ENCODE assay signal across 13 mouse cellular contexts in genomic region chr2:68434576-68434975, GRCm38 (mm10). TPM values are rescaled to one million over a fixed set of nuclear protein-coding genes. Genes with fewer than 3 reads are reported as not detected.
DNase-seq lines count a peak whose midpoint lies in the region; ATAC-seq and TF ChIP-seq lines count a peak whose summit lies in the region.
"Had no signal": no experiment of that assay in that cellular context is flagged by ENCODE, and none has a peak within 500 bp of the region (broad histone marks: within the 10 kb centered on the region; RNA-seq: fewer than 3 reads in every experiment).

No protein-coding gene starts in this region.

- 0 out of 2 replicates have a peak overlapping the region, but pooled peaks have one; percentile 23 for H3K9ac ChIP-seq in heart, embryonic 12.5 days
- no peak overlapping the region for H3K9ac ChIP-seq in midbrain, embryonic 13.5 days (replicated peaks)
- no peak overlapping the region for H3K9ac ChIP-seq in midbrain, embryonic 16.5 days (ENCODE audit: low read depth, low read length)
- no peak overlapping the region for H3K9ac ChIP-seq in heart, postnatal 0 days (replicated peaks; ENCODE audit: low read depth, low read length)
- H3K9ac ChIP-seq in stomach, postnatal 0 days (ENCODE audit: low read length) = no peak overlapping the region
- H3K9ac ChIP-seq: embryonic facial prominence, embryonic 13.5 days; liver, embryonic 13.5 days had no signal

- TF ChIP-seq CTCF in heart, postnatal 0 days (IDR thresholded peaks at IDR 0.05; ENCODE audit: low read depth) = no peak
- TF ChIP-seq CTCF in stomach, postnatal 0 days (IDR thresholded peaks at IDR 0.05; ENCODE audit: low read depth) = no peak

- ATAC-seq in heart, embryonic 12.5 days (ENCODE audit: insufficient number of reproducible peaks, low FRiP score) = no peak
- ATAC-seq in midbrain, embryonic 13.5 days = no peak
- no peak for ATAC-seq in midbrain, embryonic 16.5 days
- ATAC-seq in heart, postnatal 0 days (ENCODE audit: insufficient read depth, low read depth) = no peak
- no peak for ATAC-seq in stomach, postnatal 0 days (ENCODE audit: low FRiP score, low TSS enrichment)

- no peak overlapping the region for H3K4me3 ChIP-seq in heart, embryonic 12.5 days
- H3K4me3 ChIP-seq in midbrain, embryonic 13.5 days (replicated peaks) = no peak overlapping the region
- no peak overlapping the region for H3K4me3 ChIP-seq in midbrain, embryonic 16.5 days (ENCODE audit: low read depth, low read length)
- no peak overlapping the region for H3K4me3 ChIP-seq in heart, postnatal 0 days (ENCODE audit: low read depth, low read length)
- H3K4me3 ChIP-seq in stomach, postnatal 0 days (ENCODE audit: low read depth, low read length) = no peak overlapping the region
- H3K4me3 ChIP-seq: embryonic facial prominence, embryonic 13.5 days; liver, embryonic 13.5 days had no signal

- peak overlapping the region; percentile 56; the same call in 1 of the 2 replicates for H3K27ac ChIP-seq in heart, embryonic 12.5 days (ENCODE audit: poor library complexity, severe bottlenecking)
- 0 out of 2 replicates have a peak overlapping the region, but pooled peaks have one; percentile 2 for H3K27ac ChIP-seq in midbrain, embryonic 13.5 days
- no peak overlapping the region for H3K27ac ChIP-seq in midbrain, embryonic 16.5 days (ENCODE audit: low read length)
- peak overlapping the region; percentile 90 for H3K27ac ChIP-seq in heart, postnatal 0 days (ENCODE audit: low read depth)
- peak overlapping the region; percentile 53; the same call in 1 of the 2 replicates for H3K27ac ChIP-seq in stomach, postnatal 0 days (replicated peaks)
- H3K27ac ChIP-seq: embryonic facial prominence, embryonic 13.5 days; liver, embryonic 13.5 days; macrophage had no signal

- no peak overlapping the region for H3K4me2 ChIP-seq in heart, embryonic 12.5 days
- no peak overlapping the region for H3K4me2 ChIP-seq in midbrain, embryonic 13.5 days (replicated peaks)
- no peak overlapping the region for H3K4me2 ChIP-seq in midbrain, embryonic 16.5 days (ENCODE audit: low read length)
- peak overlapping the region; percentile 17; the same call in 1 of the 2 replicates for H3K4me2 ChIP-seq in heart, postnatal 0 days (ENCODE audit: low read depth, low read length)
- no peak overlapping the region for H3K4me2 ChIP-seq in stomach, postnatal 0 days (replicated peaks; ENCODE audit: low read depth)
- H3K4me2 ChIP-seq: embryonic facial prominence, embryonic 13.5 days; liver, embryonic 13.5 days had no signal

- no peaks in the 10 kb centered on the region for H3K27me3 ChIP-seq in heart, embryonic 12.5 days (replicated peaks)
- no peaks in the 10 kb centered on the region for H3K27me3 ChIP-seq in midbrain, embryonic 13.5 days
- H3K27me3 ChIP-seq in midbrain, embryonic 16.5 days (ENCODE audit: control insufficient read depth, insufficient read depth, low read depth, low read length) = no peaks in the 10 kb centered on the region
- no peaks in the 10 kb centered on the region for H3K27me3 ChIP-seq in heart, postnatal 0 days (ENCODE audit: control insufficient read depth, insufficient read depth, low read length)
- H3K27me3 ChIP-seq in stomach, postnatal 0 days (ENCODE audit: control insufficient read depth, insufficient read depth, low read length) = no peaks in the 10 kb centered on the region
- H3K27me3 ChIP-seq: embryonic facial prominence, embryonic 13.5 days had no signal

- peaks cover under 1% of the 10 kb centered on the region; the same call in 1 of the 2 replicates for H3K36me3 ChIP-seq in heart, embryonic 12.5 days
- no peaks in the 10 kb centered on the region for H3K36me3 ChIP-seq in midbrain, embryonic 13.5 days
- no peaks in the 10 kb centered on the region for H3K36me3 ChIP-seq in midbrain, embryonic 16.5 days (ENCODE audit: control insufficient read depth, insufficient read depth, low read length)
- no peaks in the 10 kb centered on the region for H3K36me3 ChIP-seq in heart, postnatal 0 days (replicated peaks; ENCODE audit: control insufficient read depth, insufficient read depth, low read length)
- H3K36me3 ChIP-seq in stomach, postnatal 0 days (ENCODE audit: control insufficient read depth, insufficient read depth, low read length) = no peaks in the 10 kb centered on the region
- H3K36me3 ChIP-seq: embryonic facial prominence, embryonic 13.5 days; liver, embryonic 13.5 days had no signal

- intact Hi-C loops in heart, postnatal 14 days (cut with DNase I) = loop anchor here (5.0 kb wide), 1 partner anchor 57 kb away; no protein-coding TSS in a partner anchor

- peaks cover 83% of the 10 kb centered on the region for H3K4me1 ChIP-seq in heart, embryonic 12.5 days (replicated peaks)
- peaks cover 35% of the 10 kb centered on the region for H3K4me1 ChIP-seq in midbrain, embryonic 13.5 days (replicated peaks)
- H3K4me1 ChIP-seq in midbrain, embryonic 16.5 days (ENCODE audit: control insufficient read depth, insufficient read depth, low read length) = peaks cover 6% of the 10 kb centered on the region; the same call in 1 of the 2 replicates
- peaks cover 80% of the 10 kb centered on the region for H3K4me1 ChIP-seq in heart, postnatal 0 days (ENCODE audit: control insufficient read depth, insufficient read depth)
- H3K4me1 ChIP-seq in stomach, postnatal 0 days (replicated peaks; ENCODE audit: control insufficient read depth, insufficient read depth) = no peaks in the 10 kb centered on the region; the same call in 1 of the 2 replicates

- H3K9me3 ChIP-seq in heart, embryonic 12.5 days (replicated peaks) = no peaks in the 10 kb centered on the region
- H3K9me3 ChIP-seq in midbrain, embryonic 13.5 days = no peaks in the 10 kb centered on the region
- H3K9me3 ChIP-seq in midbrain, embryonic 16.5 days (replicated peaks; ENCODE audit: control insufficient read depth, low read length, poor library complexity, severe bottlenecking) = no peaks in the 10 kb centered on the region
- H3K9me3 ChIP-seq in heart, postnatal 0 days (replicated peaks; ENCODE audit: control insufficient read depth, low read length) = no peaks in the 10 kb centered on the region
- no peaks in the 10 kb centered on the region for H3K9me3 ChIP-seq in stomach, postnatal 0 days (ENCODE audit: control insufficient read depth, low read length)
- H3K9me3 ChIP-seq: embryonic facial prominence, embryonic 13.5 days; liver, embryonic 13.5 days had no signal

- TF ChIP-seq EP300 in heart, postnatal 0 days (IDR thresholded peaks at IDR 0.05; ENCODE audit: low read depth) = no peak
- TF ChIP-seq EP300 in stomach, postnatal 0 days (optimal IDR thresholded peaks at IDR 0.05) = no peak

- WGBS in heart, embryonic 12.5 days = 55% methylated on average over 5 of the region's 5 CpGs
- 34% methylated on average over 5 of the region's 5 CpGs for WGBS in midbrain, embryonic 13.5 days
- WGBS in midbrain, embryonic 16.5 days = 37% methylated on average over 5 of the region's 5 CpGs
- WGBS in heart, postnatal 0 days = 46% methylated on average over 5 of the region's 5 CpGs
- 58% methylated on average over 5 of the region's 5 CpGs for WGBS in stomach, postnatal 0 days

- no peak for DNase-seq in heart, postnatal 14 days
- no peak for DNase-seq in heart, postnatal 0 days (ENCODE audit: low spot score)
- no peak for DNase-seq in stomach, postnatal 0 days (ENCODE audit: low spot score)
- DNase-seq in kidney, postnatal 14 days = no peak
- DNase-seq: cerebellum, postnatal 14 days; gastrocnemius, postnatal 10 days; liver, embryonic 13.5 days; right cerebral cortex, postnatal 25 days had no signal

RNA-seq across cellular contexts. Expression of gene Stk39, which starts 37.5 kb away (rescaled TPM):
- polyA plus RNA-seq in heart, embryonic 12.5 days (2016; fragmentation: Nextera tagmentation; extraction: Ambion mirVana) = 75.5 and 77.2 TPM in 2 replicates
- total RNA-seq in heart, postnatal 14 days (2021) = 100 to 1,000 TPM in 1 of 2 experiments, 10 to 100 TPM in 1; 95.6 to 106 TPM
- 28.6 and 29.2 TPM in 2 replicates for polyA plus RNA-seq in midbrain, embryonic 13.5 days (2015; fragmentation: Nextera tagmentation; extraction: Ambion mirVana)
- polyA plus RNA-seq in midbrain, embryonic 16.5 days (2015; fragmentation: Nextera tagmentation; extraction: Ambion mirVana) = 21.4 and 22.2 TPM in 2 replicates
- total RNA-seq in heart, postnatal 0 days (2014; rRNA removed; ENCODE audit: low replicate concordance) = 81.8 and 84.5 TPM in 2 replicates
- 83.9 and 93.2 TPM in 2 replicates for polyA plus RNA-seq in heart, postnatal 0 days (2015; fragmentation: Nextera tagmentation; extraction: Ambion mirVana)
- 20.9 and 23.6 TPM in 2 replicates for polyA plus RNA-seq in stomach, postnatal 0 days (2015; fragmentation: Nextera tagmentation; extraction: Ambion mirVana)
